Mouse (Mus musculus): ENCODE measurements around the gene Rab3a. TPM values are rescaled to one million over a fixed set of nuclear protein-coding genes. Genes with fewer than 3 reads are reported as not detected.

Gene Rab3a
- polyA plus RNA-seq, 1 experiment from 2014 or later, result 16.2 TPM

- no peak for ATAC-seq (replicated peaks; ENCODE audit: insufficient number of reproducible peaks, low FRiP score, low TSS enrichment)
These were observed 5.9 kb downstream of the Rab3a start for GRCm38 (mm10) chr8:70760350-70760749.

GRCm38 (mm10) chr8:70760775-70761406 is 6.4 kb downstream of the Rab3a start, which contains the start of gene Mpv17l2:
TSS of gene Mpv17l2 (minus strand) at chr8:70760946.
- Histone ChIP-seq H3K4me2 (peak within 1 kb of the TSS; percentile 99), H3K9ac (ENCODE audit: low read depth, low read length) (peak within 1 kb of the TSS; percentile 84), H3K36me3 (ENCODE audit: control insufficient read depth, insufficient read depth, low read length) (peaks cover 3% of the 10 kb centered on the region; the same call in 1 of the 2 replicates), H3K4me3 (ENCODE audit: low read depth, low read length) (peak within 1 kb of the TSS; percentile 74), H3K9me3 (replicated peaks; ENCODE audit: control insufficient read depth, low read length) (no peaks in the 10 kb centered on the region), H3K4me1 (ENCODE audit: control insufficient read depth, insufficient read depth, low read length) (peaks cover 20% of the 10 kb centered on the region), H3K27ac (ENCODE audit: low read depth, low read length) (peak within 1 kb of the TSS; percentile 75), H3K27me3 (ENCODE audit: control insufficient read depth, insufficient read depth, low read length) (0 out of 2 replicates have a peak, but pooled peaks cover 4% of the 10 kb centered on the region)
- 1% methylated on average over 55 of the region's 55 CpGs for WGBS (ENCODE audit: insufficient replicate concordance)
- peak; percentile 92 for ATAC-seq (replicated peaks; ENCODE audit: insufficient number of reproducible peaks, low FRiP score, low TSS enrichment)

More at GRCm38 (mm10) chr8:70760350-70760749, 5.9 kb downstream of the Rab3a start:
- H3K36me3 ChIP-seq (ENCODE audit: control insufficient read depth, insufficient read depth, low read length), result peaks cover 3% of the 10 kb centered on the region; the same call in 1 of the 2 replicates
- peak overlapping the region; percentile 73 for H3K27ac ChIP-seq (ENCODE audit: low read depth, low read length)
- no peaks in the 10 kb centered on the region for H3K9me3 ChIP-seq (replicated peaks; ENCODE audit: control insufficient read depth, low read length)
- 0 out of 2 replicates have a peak, but pooled peaks cover 4% of the 10 kb centered on the region for H3K27me3 ChIP-seq (ENCODE audit: control insufficient read depth, insufficient read depth, low read length)
- H3K4me2 ChIP-seq, result peak overlapping the region; percentile 99
- H3K4me1 ChIP-seq (ENCODE audit: control insufficient read depth, insufficient read depth, low read length), result peaks cover 16% of the 10 kb centered on the region; the same call in 1 of the 2 replicates
- peak overlapping the region; percentile 74 for H3K4me3 ChIP-seq (ENCODE audit: low read depth, low read length)
- H3K9ac ChIP-seq (ENCODE audit: low read depth, low read length), result peak overlapping the region; percentile 84
- WGBS (ENCODE audit: insufficient replicate concordance), result 2% methylated on average over 20 of the region's 22 CpGs

- peaks cover 31% of the 10 kb centered on the region for H3K4me1 ChIP-seq (ENCODE audit: control insufficient read depth, insufficient read depth, low read length)
- no peak overlapping the region for H3K9ac ChIP-seq (ENCODE audit: low read depth, low read length)
- H3K27me3 ChIP-seq (ENCODE audit: control insufficient read depth, insufficient read depth, low read length), result no peaks in the 10 kb centered on the region
- H3K9me3 ChIP-seq (replicated peaks; ENCODE audit: control insufficient read depth, low read length), result no peaks in the 10 kb centered on the region
- H3K4me2 ChIP-seq, result no peak overlapping the region
- ATAC-seq (replicated peaks; ENCODE audit: insufficient number of reproducible peaks, low FRiP score, low TSS enrichment), result no peak
- 50% methylated on average over 1 of the region's 1 CpGs for WGBS (ENCODE audit: insufficient replicate concordance)
- H3K36me3 ChIP-seq (ENCODE audit: control insufficient read depth, insufficient read depth, low read length), result peaks cover 3% of the 10 kb centered on the region; the same call in 1 of the 2 replicates
- no peak overlapping the region for H3K4me3 ChIP-seq (ENCODE audit: low read depth, low read length)
- H3K27ac ChIP-seq (ENCODE audit: low read depth, low read length), result peak overlapping the region; percentile 2; the same call in 1 of the 2 replicates
These were observed 7.6 kb downstream of the Rab3a start for GRCm38 (mm10) chr8:70762118-70762517.

GRCm38 (mm10) chr8:70763354-70763753 is 8.9 kb downstream of the Rab3a start:
- Histone ChIP-seq H3K27me3 (ENCODE audit: control insufficient read depth, insufficient read depth, low read length) (peaks cover 2% of the 10 kb centered on the region; the same call in 1 of the 2 replicates), H3K4me2 (no peak overlapping the region; the same call in 1 of the 2 replicates), H3K9ac (ENCODE audit: low read depth, low read length) (no peak overlapping the region), H3K4me3 (ENCODE audit: low read depth, low read length) (no peak overlapping the region), H3K9me3 (replicated peaks; ENCODE audit: control insufficient read depth, low read length) (no peaks in the 10 kb centered on the region), H3K4me1 (ENCODE audit: control insufficient read depth, insufficient read depth, low read length) (peaks cover 31% of the 10 kb centered on the region), H3K27ac (ENCODE audit: low read depth, low read length) (0 out of 2 replicates have a peak overlapping the region, but pooled peaks have one; percentile 25), H3K36me3 (ENCODE audit: control insufficient read depth, insufficient read depth, low read length) (peaks cover 5% of the 10 kb centered on the region; the same call in 1 of the 2 replicates)
- WGBS (ENCODE audit: insufficient replicate concordance), result 7% methylated on average over 3 of the region's 3 CpGs
- ATAC-seq (replicated peaks; ENCODE audit: insufficient number of reproducible peaks, low FRiP score, low TSS enrichment), result no peak

GRCm38 (mm10) chr8:70764026-70764425 is 9.5 kb downstream of the Rab3a start:
- WGBS (ENCODE audit: insufficient replicate concordance), result 57% methylated on average over 8 of the region's 8 CpGs
- Histone ChIP-seq H3K27me3 (ENCODE audit: control insufficient read depth, insufficient read depth, low read length) (peaks cover 2% of the 10 kb centered on the region; the same call in 1 of the 2 replicates), H3K4me3 (ENCODE audit: low read depth, low read length) (no peak overlapping the region), H3K9me3 (replicated peaks; ENCODE audit: control insufficient read depth, low read length) (no peaks in the 10 kb centered on the region), H3K4me2 (peak overlapping the region; percentile 14), H3K9ac (ENCODE audit: low read depth, low read length) (no peak overlapping the region), H3K36me3 (ENCODE audit: control insufficient read depth, insufficient read depth, low read length) (peaks cover 8% of the 10 kb centered on the region; the same call in 1 of the 2 replicates), H3K4me1 (ENCODE audit: control insufficient read depth, insufficient read depth, low read length) (peaks cover 29% of the 10 kb centered on the region), H3K27ac (ENCODE audit: low read depth, low read length) (0 out of 2 replicates have a peak overlapping the region, but pooled peaks have one; percentile 25)
- ATAC-seq (replicated peaks; ENCODE audit: insufficient number of reproducible peaks, low FRiP score, low TSS enrichment), result no peak

GRCm38 (mm10) chr8:70764676-70765075 is 10.2 kb downstream of the Rab3a start:
- Histone ChIP-seq H3K27me3 (ENCODE audit: control insufficient read depth, insufficient read depth, low read length) (peaks cover 2% of the 10 kb centered on the region; the same call in 1 of the 2 replicates), H3K4me1 (ENCODE audit: control insufficient read depth, insufficient read depth, low read length) (peaks cover 29% of the 10 kb centered on the region), H3K4me2 (peak overlapping the region; percentile 14; the same call in 1 of the 2 replicates), H3K9me3 (replicated peaks; ENCODE audit: control insufficient read depth, low read length) (no peaks in the 10 kb centered on the region), H3K9ac (ENCODE audit: low read depth, low read length) (no peak overlapping the region), H3K36me3 (ENCODE audit: control insufficient read depth, insufficient read depth, low read length) (peaks cover 8% of the 10 kb centered on the region; the same call in 1 of the 2 replicates), H3K27ac (ENCODE audit: low read depth, low read length) (0 out of 2 replicates have a peak overlapping the region, but pooled peaks have one; percentile 22), H3K4me3 (ENCODE audit: low read depth, low read length) (no peak overlapping the region)
- ATAC-seq (replicated peaks; ENCODE audit: insufficient number of reproducible peaks, low FRiP score, low TSS enrichment), result no peak
- 90% methylated on average over 13 of the region's 13 CpGs for WGBS (ENCODE audit: insufficient replicate concordance)

GRCm38 (mm10) chr8:70765329-70765728 is 10.8 kb downstream of the Rab3a start:
- no peak for ATAC-seq (replicated peaks; ENCODE audit: insufficient number of reproducible peaks, low FRiP score, low TSS enrichment)
- Histone ChIP-seq H3K4me3 (ENCODE audit: low read depth, low read length) (peak overlapping the region; percentile 47), H3K27me3 (ENCODE audit: control insufficient read depth, insufficient read depth, low read length) (peaks cover 2% of the 10 kb centered on the region; the same call in 1 of the 2 replicates), H3K9me3 (replicated peaks; ENCODE audit: control insufficient read depth, low read length) (no peaks in the 10 kb centered on the region), H3K36me3 (ENCODE audit: control insufficient read depth, insufficient read depth, low read length) (peaks cover 8% of the 10 kb centered on the region; the same call in 1 of the 2 replicates), H3K4me2 (peak overlapping the region; percentile 97), H3K4me1 (ENCODE audit: control insufficient read depth, insufficient read depth, low read length) (peaks cover 29% of the 10 kb centered on the region), H3K27ac (ENCODE audit: low read depth, low read length) (no peak overlapping the region), H3K9ac (ENCODE audit: low read depth, low read length) (peak overlapping the region; percentile 73; the same call in 1 of the 2 replicates)
- 66% methylated on average over 9 of the region's 9 CpGs for WGBS (ENCODE audit: insufficient replicate concordance)

- H3K9ac ChIP-seq (ENCODE audit: low read depth, low read length), result peak overlapping the region; percentile 73
- no peak overlapping the region for H3K27ac ChIP-seq (ENCODE audit: low read depth, low read length)
- H3K4me2 ChIP-seq, result peak overlapping the region; percentile 97
- peaks cover 14% of the 10 kb centered on the region for H3K36me3 ChIP-seq (ENCODE audit: control insufficient read depth, insufficient read depth, low read length)
- no peaks in the 10 kb centered on the region for H3K9me3 ChIP-seq (replicated peaks; ENCODE audit: control insufficient read depth, low read length)
- H3K4me3 ChIP-seq (ENCODE audit: low read depth, low read length), result peak overlapping the region; percentile 47
- ATAC-seq (replicated peaks; ENCODE audit: insufficient number of reproducible peaks, low FRiP score, low TSS enrichment), result no peak
- H3K27me3 ChIP-seq (ENCODE audit: control insufficient read depth, insufficient read depth, low read length), result peaks cover 2% of the 10 kb centered on the region; the same call in 1 of the 2 replicates
- H3K4me1 ChIP-seq (ENCODE audit: control insufficient read depth, insufficient read depth, low read length), result peaks cover 29% of the 10 kb centered on the region
- 2% methylated on average over 34 of the region's 34 CpGs for WGBS (ENCODE audit: insufficient replicate concordance)
These were observed 11.5 kb downstream of the Rab3a start for GRCm38 (mm10) chr8:70765838-70766570.
